Mouse (Mus musculus) C2C12 (cell line): ENCODE results near the gene Hmgcs2. TPM values are rescaled to one million over a fixed set of nuclear protein-coding genes. Genes with fewer than 3 reads are reported as not detected.
A peak's percentile ranks its signal among the peaks of the same experiment; 100 is the strongest.

ENCODE experiments used
- H3K27me3 ChIP-seq: one replicate; pipeline ENCODE4 v1.6.1; 2011; ENCODE audit not compliant: control insufficient read depth, insufficient read depth, insufficient read length
- H3K36me3 ChIP-seq: one replicate; pipeline ENCODE4 v1.6.1; 2011; ENCODE audit not compliant: control insufficient read depth, insufficient read depth
- H3K4me3 ChIP-seq: one replicate; pipeline ENCODE4 v1.5.1; 2011; ENCODE audit warnings: mild to moderate bottlenecking, control low read depth; ENCODE audit not compliant: poor library complexity, insufficient read depth, severe bottlenecking
- H3K79me2 ChIP-seq: one replicate; pipeline ENCODE4 v1.6.1; 2011; ENCODE audit not compliant: control insufficient read depth, insufficient read depth
- H3K79me3 ChIP-seq: one replicate; pipeline ENCODE4 v1.6.1; 2011; ENCODE audit warnings: low read depth, control low read depth
- H3ac ChIP-seq: one replicate; pipeline ENCODE3; 2011; ENCODE audit warnings: low read depth; ENCODE audit not compliant: control insufficient read depth, insufficient read length
- CEBPB ChIP-seq: IDR thresholded peaks from one replicate; pipeline ENCODE4 v1.6.1; 2011; ENCODE audit warnings: low read depth, mild to moderate bottlenecking, control low read depth, moderate library complexity
- CTCF ChIP-seq: IDR thresholded peaks from one replicate; pipeline ENCODE4 v1.5.1; 2011; ENCODE audit not compliant: control insufficient read depth, insufficient read depth, insufficient read length
- FOSL1 ChIP-seq: IDR thresholded peaks from one replicate; pipeline ENCODE4 v1.8.0; 2011; ENCODE audit warnings: mild to moderate bottlenecking, low read length; ENCODE audit not compliant: poor library complexity, insufficient read depth, severe bottlenecking
- MAX ChIP-seq: IDR thresholded peaks from one replicate; pipeline ENCODE4 v1.6.1; 2011; ENCODE audit warnings: mild to moderate bottlenecking, control low read depth
- MYOD1 ChIP-seq: IDR thresholded peaks from one replicate; pipeline ENCODE4 v1.6.1; 2011; ENCODE audit warnings: low read depth; ENCODE audit not compliant: control insufficient read depth, insufficient read length
- MYOG ChIP-seq: IDR thresholded peaks from one replicate; pipeline ENCODE4 v1.6.1; 2011; ENCODE audit not compliant: control insufficient read depth, insufficient read length; ENCODE audit errors: extremely low read depth
- USF1 ChIP-seq: IDR thresholded peaks from one replicate; pipeline ENCODE4 v1.6.1; 2011; ENCODE audit warnings: low read depth, mild to moderate bottlenecking, control low read depth, moderate library complexity
- polyA plus RNA-seq: library from polyadenylated mRNA; unstranded; fragments of >200 nt; fragmentation: generic; extraction: Trizol; gene quantifications from one replicate; pipeline ENCODE4 v1.2.1, GENCODE M21; 2012; ENCODE audit warnings: missing spikeins

The Hmgcs2 gene
- polyA plus RNA-seq, 1 experiment = 0.01 TPM

GRCm38 (mm10) chr3:98267249-98267651 is 13.0 kb upstream of the Hmgcs2 start:
- Histone ChIP-seq H3K27me3 (peaks cover 7% of the 10 kb centered on the region), H3K79me3 (no peaks in the 10 kb centered on the region), H3K36me3 (no peaks in the 10 kb centered on the region), H3K4me3 (no peak overlapping the region), H3K79me2 (no peaks in the 10 kb centered on the region), H3ac (no peak overlapping the region)
- TF ChIP-seq MAX = no peak
- no peak for TF ChIP-seq CTCF
- no peak for TF ChIP-seq FOSL1

- no peak overlapping the region for H3K4me3 ChIP-seq
- H3ac ChIP-seq = no peak overlapping the region
- H3K36me3 ChIP-seq = no peaks in the 10 kb centered on the region
- no peaks in the 10 kb centered on the region for H3K79me2 ChIP-seq
- H3K27me3 ChIP-seq = peaks cover 15% of the 10 kb centered on the region
- TF ChIP-seq CEBPB (no peak), FOSL1 (no peak), MAX (no peak)
- H3K79me3 ChIP-seq = no peaks in the 10 kb centered on the region
Observed at GRCm38 (mm10) chr3:98273623-98274398, 6.4 kb upstream of the Hmgcs2 start.

- H3K4me3 ChIP-seq = no peak overlapping the region
Observed at GRCm38 (mm10) chr3:98279682-98280081, 553 bp upstream of the Hmgcs2 start.

DNA sequence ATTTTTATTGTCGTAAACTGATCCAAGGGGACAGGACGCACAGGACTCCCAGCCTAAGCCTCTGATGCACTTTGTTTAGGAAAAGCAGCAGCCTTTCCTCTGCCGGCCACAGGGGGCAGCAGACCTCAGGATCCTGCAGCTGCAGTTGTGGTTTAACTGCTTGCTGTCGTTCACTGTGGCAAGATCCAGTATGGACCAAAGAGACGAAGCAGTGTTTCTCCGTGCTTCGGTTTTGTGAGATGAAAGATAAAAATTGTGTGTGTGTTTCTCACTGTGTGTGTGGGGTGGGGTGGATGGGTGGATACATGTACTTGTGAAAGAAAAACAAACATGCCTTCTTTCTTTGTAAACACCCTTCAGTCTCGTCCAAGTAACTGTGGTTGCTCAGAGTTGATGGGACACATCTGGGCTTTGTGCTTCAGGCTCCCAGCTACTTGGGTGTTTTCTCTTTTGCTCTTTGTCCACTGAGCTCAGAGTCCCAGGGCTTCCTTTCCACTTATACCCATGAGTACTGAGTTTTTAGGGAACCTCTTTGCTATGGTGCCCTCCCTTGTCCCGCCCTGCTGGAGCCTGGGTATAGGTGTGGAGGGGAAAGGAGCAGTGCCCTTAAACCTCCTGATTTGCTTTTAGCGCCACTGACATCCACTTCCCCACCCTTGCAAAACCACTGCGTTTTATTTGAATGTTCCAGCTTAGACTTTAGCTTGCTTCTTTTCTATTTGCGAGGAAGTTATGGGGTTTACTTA is 871 bp downstream of the Hmgcs2 start:
- Histone ChIP-seq H3K36me3 (no peaks in the 10 kb centered on the region), H3K79me2 (no peaks in the 10 kb centered on the region)

More at GRCm38 (mm10) chr3:98279682-98280081, 553 bp upstream of the Hmgcs2 start:
- Histone ChIP-seq H3K36me3 (no peaks in the 10 kb centered on the region), H3K27me3 (peaks cover 34% of the 10 kb centered on the region), H3ac (no peak overlapping the region), H3K79me3 (no peaks in the 10 kb centered on the region), H3K79me2 (no peaks in the 10 kb centered on the region)
- TF ChIP-seq CTCF (no peak), FOSL1 (no peak), USF1 (no peak), MYOG (no peak), MAX (no peak), CEBPB (no peak), MYOD1 (no peak)

DNA sequence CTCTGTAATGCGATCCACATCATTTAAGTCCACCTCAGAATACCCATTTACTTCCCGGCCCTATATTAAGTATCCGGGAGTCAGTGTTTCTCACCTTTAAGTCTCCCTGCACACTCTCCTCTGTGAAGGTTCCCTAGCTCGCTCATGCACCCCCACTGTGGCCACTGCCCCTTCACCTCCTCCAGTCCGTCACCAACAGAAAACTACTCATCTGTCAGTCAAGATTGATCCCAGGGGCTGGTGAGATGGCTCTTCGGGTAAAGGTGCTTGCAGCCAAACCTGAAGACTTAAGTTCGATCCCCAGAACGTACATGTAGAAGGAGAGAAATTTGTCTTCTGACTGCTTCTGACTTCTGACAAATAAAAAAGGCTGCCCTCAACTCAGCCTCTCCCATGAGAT is 2.2 kb downstream of the Hmgcs2 start:
- TF ChIP-seq MYOD1 (no peak), CTCF (no peak), MAX (no peak), MYOG (no peak), FOSL1 (no peak), CEBPB (no peak), USF1 (no peak)
- Histone ChIP-seq H3ac (no peak overlapping the region), H3K36me3 (no peaks in the 10 kb centered on the region), H3K4me3 (no peak overlapping the region), H3K27me3 (peaks cover 37% of the 10 kb centered on the region), H3K79me2 (no peaks in the 10 kb centered on the region), H3K79me3 (no peaks in the 10 kb centered on the region)

More for the DNA sequence above, 871 bp downstream of the Hmgcs2 start:
- no peaks in the 10 kb centered on the region for H3K79me3 ChIP-seq
- no peak overlapping the region for H3ac ChIP-seq
- H3K27me3 ChIP-seq = peaks cover 40% of the 10 kb centered on the region
- no peak overlapping the region for H3K4me3 ChIP-seq
- TF ChIP-seq MYOD1 (no peak), USF1 (no peak), MYOG (no peak), CTCF (peak; percentile 88), MAX (no peak), CEBPB (no peak), FOSL1 (no peak)

DNA sequence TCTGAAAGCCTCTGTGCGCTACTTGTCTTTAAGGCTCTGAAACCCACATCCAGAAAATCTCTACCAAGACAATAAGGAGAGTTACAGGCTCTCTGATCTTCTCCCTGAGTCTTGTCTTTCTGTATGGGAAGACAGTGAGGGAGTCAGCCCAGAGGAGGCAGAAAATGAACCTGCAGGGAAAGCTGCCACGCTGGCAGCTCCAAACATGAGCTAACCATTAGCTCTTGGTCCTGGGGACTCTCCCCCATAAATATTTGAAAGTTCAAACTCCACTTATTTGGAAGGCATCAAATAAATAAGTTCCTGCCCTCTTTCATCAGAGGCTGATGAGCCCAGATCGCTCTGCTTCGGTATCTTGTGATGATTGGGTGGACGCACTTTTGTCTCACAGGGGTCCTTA is 3.0 kb downstream of the Hmgcs2 start:
- TF ChIP-seq MYOD1 (no peak), USF1 (no peak), CTCF (no peak), MYOG (no peak), CEBPB (no peak), MAX (no peak), FOSL1 (no peak)
- Histone ChIP-seq H3K27me3 (peaks cover 34% of the 10 kb centered on the region), H3K79me3 (no peaks in the 10 kb centered on the region), H3K79me2 (no peaks in the 10 kb centered on the region), H3K36me3 (no peaks in the 10 kb centered on the region), H3ac (no peak overlapping the region), H3K4me3 (no peak overlapping the region)
